Mouse (Mus musculus) megakaryocyte, embryonic 14.5 days (primary cell): ENCODE results near the gene Olfr430. TPM values are rescaled to one million over a fixed set of nuclear protein-coding genes. Genes with fewer than 3 reads are reported as not detected.

Source experiments
- H3K27me3 ChIP-seq: replicated peaks from 2 replicates; pipeline ENCODE3; 2012; ENCODE audit warnings: inconsistent platforms
- H3K36me3 ChIP-seq: replicated peaks from 2 replicates; pipeline ENCODE3; 2012; ENCODE audit warnings: low read length, inconsistent platforms, mixed read lengths
- H3K4me1 ChIP-seq: 2 replicates; pipeline ENCODE4 v1.6.1; 2012; ENCODE audit warnings: inconsistent platforms
- H3K4me3 ChIP-seq: replicated peaks from 2 replicates; pipeline ENCODE3; 2012; ENCODE audit warnings: moderate library complexity, mild to moderate bottlenecking, inconsistent platforms
- H3K9me3 ChIP-seq: 2 replicates; pipeline ENCODE4 v1.6.1; 2012; ENCODE audit warnings: inconsistent platforms
- FLI1 ChIP-seq: IDR thresholded peaks from 2 replicates; pipeline ENCODE4 v1.6.1; 2012; ENCODE audit warnings: low read length, inconsistent platforms, mixed read lengths
- GATA1 ChIP-seq: IDR thresholded peaks from 3 replicates; pipeline ENCODE4 v1.6.1; 2012; ENCODE audit warnings: mixed read lengths, low read length, inconsistent platforms, borderline replicate concordance
- polyA plus RNA-seq: library from polyadenylated mRNA; stranded (reverse); fragments of >175 nt; gene quantifications from 2 replicates; pipeline ENCODE4 v1.2.3, GENCODE M21; 2012; ENCODE audit warnings: low replicate concordance; ENCODE audit not compliant: insufficient read depth

The Olfr430 gene
- polyA plus RNA-seq, 1 experiment, result not detected

DNA sequence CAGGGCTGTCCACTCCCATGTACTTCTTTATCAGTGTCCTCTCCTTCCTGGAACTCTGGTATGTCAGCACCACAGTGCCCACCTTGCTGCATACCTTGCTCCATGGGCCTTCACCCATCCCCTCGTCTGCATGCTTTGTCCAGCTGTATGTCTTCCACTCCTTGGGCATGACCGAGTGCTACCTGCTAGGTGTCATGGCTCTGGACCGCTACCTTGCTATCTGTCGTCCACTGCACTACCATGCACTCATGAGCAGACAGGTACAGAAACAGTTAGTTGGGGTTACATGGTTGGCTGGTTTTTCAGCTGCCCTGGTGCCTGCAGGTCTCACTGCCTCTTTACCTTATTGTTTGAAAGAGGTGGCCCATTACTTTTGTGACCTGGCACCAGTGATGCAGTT lies 15.9 kb upstream of the Olfr430 start:
- TF ChIP-seq GATA1 (no peak), FLI1 (no peak)
- H3K9me3 ChIP-seq, result no peaks in the 10 kb centered on the region
- no peaks in the 10 kb centered on the region for H3K36me3 ChIP-seq
- no peaks in the 10 kb centered on the region for H3K27me3 ChIP-seq
- no peaks in the 10 kb centered on the region for H3K4me1 ChIP-seq
- H3K4me3 ChIP-seq, result no peak overlapping the region

DNA sequence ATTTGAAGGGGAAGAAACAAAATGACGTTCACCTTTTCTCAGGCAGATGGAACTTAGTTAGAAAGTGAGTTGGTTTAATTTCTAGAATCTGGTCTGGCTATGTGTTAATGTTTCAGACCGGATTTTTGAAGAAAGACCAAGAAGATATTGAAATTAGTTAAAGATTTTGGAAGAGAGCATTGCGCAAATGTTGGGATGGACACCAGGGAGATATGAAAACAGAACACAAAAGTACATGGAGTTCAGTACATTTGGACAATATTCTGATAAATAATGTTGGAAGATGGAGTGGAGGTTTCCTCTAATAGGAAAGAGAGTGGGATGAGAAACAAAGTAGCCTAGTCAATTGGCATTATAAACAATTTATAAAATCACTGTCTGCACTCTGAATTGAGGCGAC lies 14.9 kb upstream of the Olfr430 start:
- no peak overlapping the region for H3K4me3 ChIP-seq
- H3K36me3 ChIP-seq, result no peaks in the 10 kb centered on the region
- no peaks in the 10 kb centered on the region for H3K4me1 ChIP-seq
- TF ChIP-seq GATA1 (no peak), FLI1 (no peak)
- H3K27me3 ChIP-seq, result no peaks in the 10 kb centered on the region
- H3K9me3 ChIP-seq, result no peaks in the 10 kb centered on the region

DNA sequence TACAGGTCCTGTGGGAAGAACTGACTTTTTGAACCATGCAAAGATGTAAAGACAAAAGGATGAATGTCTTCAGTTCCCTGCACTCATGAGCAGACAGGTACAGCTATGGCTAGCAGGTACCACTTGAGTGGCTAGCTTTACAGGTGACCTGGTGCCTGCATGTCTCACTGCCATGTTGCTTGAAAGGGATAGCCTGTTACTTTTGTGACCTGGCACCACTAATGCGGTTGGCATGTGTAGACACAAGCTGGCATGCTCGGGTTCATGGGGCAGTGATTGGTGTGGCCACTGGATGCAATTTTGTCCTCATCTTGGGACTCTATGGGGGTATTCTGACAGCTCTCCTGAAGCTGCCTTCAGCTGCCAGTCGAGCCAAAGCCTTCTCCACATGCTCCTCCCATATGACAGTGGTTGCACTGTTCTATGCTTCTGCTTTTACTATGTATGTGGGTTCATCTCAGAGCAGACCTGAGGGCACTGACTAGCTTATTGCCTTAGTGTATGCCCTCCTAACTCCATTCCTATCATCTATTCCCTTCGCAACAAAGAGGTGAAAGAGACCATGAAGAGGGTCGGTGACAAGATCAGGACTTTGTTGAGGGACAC lies 14.4 kb upstream of the Olfr430 start:
- no peak overlapping the region for H3K4me3 ChIP-seq
- H3K36me3 ChIP-seq, result no peaks in the 10 kb centered on the region
- no peaks in the 10 kb centered on the region for H3K9me3 ChIP-seq
- H3K4me1 ChIP-seq, result no peaks in the 10 kb centered on the region
- no peak for TF ChIP-seq GATA1
- no peak for TF ChIP-seq FLI1
- H3K27me3 ChIP-seq, result no peaks in the 10 kb centered on the region

DNA sequence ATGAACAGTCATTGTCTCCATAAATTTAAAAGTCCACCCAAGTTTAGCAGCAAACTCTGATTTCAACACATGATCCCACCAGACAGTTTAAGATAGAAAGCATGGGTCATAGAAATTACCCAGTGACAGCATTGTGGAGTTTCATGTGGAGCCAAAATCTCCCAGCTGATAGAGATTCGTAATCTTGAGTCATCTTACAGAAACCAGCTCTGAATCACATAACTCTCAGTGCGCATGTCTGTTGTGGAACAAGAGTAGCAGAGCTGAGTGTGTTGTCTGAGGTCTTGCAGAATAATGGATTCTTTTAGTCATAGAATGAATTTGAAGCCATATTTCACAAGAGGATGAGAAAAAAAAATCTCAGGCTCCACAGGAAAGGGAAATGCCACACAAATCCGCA lies 13.4 kb upstream of the Olfr430 start:
- no peak for TF ChIP-seq FLI1
- TF ChIP-seq GATA1, result no peak
- Histone ChIP-seq H3K4me3 (no peak overlapping the region), H3K36me3 (no peaks in the 10 kb centered on the region), H3K4me1 (no peaks in the 10 kb centered on the region), H3K9me3 (no peaks in the 10 kb centered on the region), H3K27me3 (no peaks in the 10 kb centered on the region)

DNA sequence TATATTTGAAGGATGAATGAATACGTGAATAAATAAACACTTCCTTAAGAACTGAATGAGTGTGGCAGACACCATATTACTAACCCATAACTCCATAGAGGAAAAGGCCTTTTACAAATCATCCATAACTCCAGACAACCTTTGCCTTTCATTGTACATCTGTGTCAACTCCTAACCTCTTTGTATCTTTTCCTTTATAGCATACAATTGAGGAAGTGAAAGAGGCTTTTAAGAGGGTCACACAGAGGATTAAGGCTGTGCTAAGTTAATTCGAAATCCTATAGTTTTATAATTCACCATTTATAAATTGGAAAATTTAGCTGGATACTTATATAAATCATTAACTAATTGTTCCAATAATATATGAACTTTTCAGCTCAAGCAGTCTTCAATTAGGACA lies 11.2 kb upstream of the Olfr430 start:
- TF ChIP-seq GATA1 (no peak), FLI1 (no peak)
- Histone ChIP-seq H3K36me3 (no peaks in the 10 kb centered on the region), H3K27me3 (no peaks in the 10 kb centered on the region), H3K4me3 (no peak overlapping the region), H3K4me1 (no peaks in the 10 kb centered on the region), H3K9me3 (no peaks in the 10 kb centered on the region)

DNA sequence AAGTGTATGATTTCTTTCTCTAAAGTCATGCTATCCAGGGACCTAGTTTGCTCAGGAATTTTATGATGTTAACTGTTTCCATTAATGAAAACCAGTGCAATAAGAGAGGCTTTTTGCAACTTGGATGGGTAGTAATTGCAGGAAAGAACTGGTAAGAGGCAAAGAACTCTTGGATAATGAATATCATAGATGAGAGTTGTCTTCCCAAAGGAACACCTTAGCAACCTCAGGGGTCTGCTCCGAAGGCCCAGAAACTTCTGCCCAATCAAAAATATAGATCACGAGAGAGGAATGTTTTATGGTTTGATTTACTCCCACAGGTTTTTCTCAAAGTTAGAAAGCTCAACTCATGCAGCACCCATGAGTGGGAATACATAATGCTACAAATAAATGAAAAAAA lies 17.6 kb downstream of the Olfr430 start, which contains the start of gene Olfr429:
Gene Olfr429, plus strand, starts transcription at position 301 of the 400 bp plus-strand sequence.
- Histone ChIP-seq H3K27me3 (no peaks in the 10 kb centered on the region), H3K9me3 (no peaks in the 10 kb centered on the region), H3K36me3 (no peaks in the 10 kb centered on the region), H3K4me3 (no peak within 1 kb of the TSS), H3K4me1 (no peaks in the 10 kb centered on the region)
- TF ChIP-seq FLI1 (no peak), GATA1 (no peak)

DNA sequence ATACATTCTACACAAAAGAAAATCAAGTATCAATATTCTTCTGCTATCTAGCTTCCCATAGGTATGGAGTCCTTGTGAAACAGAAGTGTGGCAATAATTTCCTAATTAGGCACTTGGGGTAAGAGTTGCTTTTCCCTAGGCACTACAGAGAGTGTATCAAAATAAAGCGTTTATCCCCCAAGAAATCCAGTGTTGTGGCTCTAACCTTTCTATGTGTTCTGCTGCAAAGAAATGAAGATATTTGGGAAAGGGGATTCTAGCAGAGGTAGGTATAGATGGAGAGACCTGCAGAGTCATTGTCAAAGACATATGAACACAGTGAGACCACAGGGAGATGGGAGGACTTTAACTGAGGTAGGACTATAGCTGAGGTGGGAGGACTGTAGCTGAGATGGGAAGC lies 30.2 kb downstream of the Olfr430 start, which contains the start of gene Olfr427:
Gene Olfr427, plus strand, starts transcription at position 301 of the 400 bp plus-strand sequence.
- no peaks in the 10 kb centered on the region for H3K4me1 ChIP-seq
- H3K36me3 ChIP-seq, result no peaks in the 10 kb centered on the region
- no peaks in the 10 kb centered on the region for H3K9me3 ChIP-seq
- no peak within 1 kb of the TSS for H3K4me3 ChIP-seq
- TF ChIP-seq FLI1 (no peak), GATA1 (no peak)
- H3K27me3 ChIP-seq, result no peaks in the 10 kb centered on the region

DNA sequence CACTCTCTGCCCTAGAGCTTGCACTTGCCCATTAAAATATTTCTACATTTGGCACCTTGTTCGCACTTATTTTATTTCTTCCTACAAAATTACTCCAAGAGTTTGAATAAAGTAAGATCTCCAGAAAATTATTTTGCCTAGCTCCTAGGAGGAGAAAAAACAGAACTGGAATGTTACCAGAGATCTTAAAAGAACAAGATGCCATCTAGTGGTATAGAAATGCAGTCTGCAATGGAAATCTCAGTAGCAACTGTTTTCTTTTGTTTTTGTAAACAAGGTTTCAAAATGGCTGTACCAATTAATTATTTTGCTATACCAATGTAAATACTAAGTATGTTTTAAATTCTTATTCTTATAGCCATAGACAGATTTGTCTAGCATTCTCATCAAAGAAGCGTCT lies 37.3 kb downstream of the Olfr430 start:
- Histone ChIP-seq H3K27me3 (no peaks in the 10 kb centered on the region), H3K4me1 (no peaks in the 10 kb centered on the region), H3K4me3 (no peak overlapping the region), H3K9me3 (no peaks in the 10 kb centered on the region), H3K36me3 (no peaks in the 10 kb centered on the region)
- TF ChIP-seq GATA1 (no peak), FLI1 (no peak)

DNA sequence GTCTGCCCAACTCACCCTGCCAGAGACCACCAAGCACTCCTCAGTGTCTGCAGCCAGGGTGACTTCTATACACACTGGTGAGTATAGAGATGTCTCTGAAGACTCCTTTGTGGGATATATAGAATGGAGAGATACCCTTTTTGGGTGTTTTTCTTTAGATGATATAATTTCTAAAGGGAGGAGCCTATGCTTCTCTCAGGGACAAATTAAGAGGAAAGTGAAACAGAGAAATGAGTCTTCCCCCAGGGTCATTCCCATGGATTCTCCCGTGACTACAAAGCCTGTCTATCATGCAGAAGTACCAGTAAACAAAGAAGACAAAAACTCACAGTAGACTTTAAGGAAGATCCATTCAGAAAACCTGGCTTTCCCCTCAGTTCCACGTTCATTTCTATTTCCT lies 54.7 kb downstream of the Olfr430 start, which contains the start of gene Olfr231:
Gene Olfr231, minus strand, starts transcription at position 101 of the 400 bp plus-strand sequence.
- TF ChIP-seq GATA1 (no peak), FLI1 (no peak)
- Histone ChIP-seq H3K9me3 (no peaks in the 10 kb centered on the region), H3K27me3 (peaks cover 2% of the 10 kb centered on the region), H3K36me3 (no peaks in the 10 kb centered on the region), H3K4me3 (no peak within 1 kb of the TSS), H3K4me1 (no peaks in the 10 kb centered on the region)

Other genes with a start within 250 kb of the Olfr430 start
- gene Ifi211, start 153.6 kb upstream of the Olfr430 start, polyA plus RNA-seq, result 0.25 TPM in 1 of 2 replicates, not detected in the other
- 4.0 TPM in 1 of 2 replicates, not detected in the other for gene Mndal, start 124.1 kb upstream of the Olfr430 start, polyA plus RNA-seq
- gene Ifi203, start 123.9 kb upstream of the Olfr430 start, polyA plus RNA-seq, result 2.3 TPM in 1 of 2 replicates, not detected in the other
- gene Ifi202b, start 83.9 kb upstream of the Olfr430 start, polyA plus RNA-seq, result 0.16 TPM in 1 of 2 replicates, not detected in the other
- not detected in 2 replicates for gene Ifi205, start 34.8 kb upstream of the Olfr430 start, polyA plus RNA-seq
- gene Olfr433, start 25.9 kb upstream of the Olfr430 start, polyA plus RNA-seq, result not detected in 2 replicates
- not detected in 2 replicates for gene Olfr432, start 17.4 kb upstream of the Olfr430 start, polyA plus RNA-seq
- not detected in 2 replicates for gene Olfr429, start 17.7 kb downstream of the Olfr430 start, polyA plus RNA-seq
- gene Olfr427, start 30.3 kb downstream of the Olfr430 start, polyA plus RNA-seq, result not detected in 2 replicates
- gene Olfr231, start 54.6 kb downstream of the Olfr430 start, polyA plus RNA-seq, result not detected in 2 replicates
- not detected in 2 replicates for gene Olfr424, start 64.9 kb downstream of the Olfr430 start, polyA plus RNA-seq
- not detected in 2 replicates for gene Olfr420, start 89.0 kb downstream of the Olfr430 start, polyA plus RNA-seq
- gene Spta1, start 106.2 kb downstream of the Olfr430 start, polyA plus RNA-seq, result 0.11 TPM in 1 of 2 replicates, not detected in the other
- not detected in 2 replicates for gene Olfr419, start 185.5 kb downstream of the Olfr430 start, polyA plus RNA-seq